Mouse (Mus musculus): Measurements from ENCODE around the gene Hopx. TPM values are rescaled to one million over a fixed set of nuclear protein-coding genes. Genes with fewer than 3 reads are reported as not detected.
A peak's percentile ranks its signal among the peaks of the same experiment; 100 is the strongest.

Gene Hopx
- polyA plus RNA-seq, 1 experiment from 2014 or later, result 12.6 TPM

DNA sequence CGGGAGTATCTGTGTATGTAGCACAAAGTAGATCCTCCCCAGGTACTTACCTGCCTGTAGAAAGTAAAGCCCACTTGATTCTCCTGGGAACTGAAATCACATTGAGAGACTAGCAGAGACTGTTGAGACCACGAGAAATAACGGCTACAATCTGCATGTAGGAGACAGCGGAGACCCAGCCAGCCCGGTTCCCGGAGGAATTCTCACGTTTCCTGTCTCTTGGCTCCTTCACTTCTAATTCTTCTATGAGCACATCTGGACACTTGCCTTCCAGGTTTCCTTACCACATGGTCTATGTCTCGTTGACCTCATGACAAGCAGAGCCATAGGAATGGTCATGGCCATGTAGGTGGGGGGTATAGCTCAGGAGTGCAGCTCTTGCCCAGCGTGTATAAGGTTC lies 811 bp upstream of the Hopx start:
- peak overlapping the region; percentile 97 for H3K27ac ChIP-seq (replicated peaks)
- no peak overlapping the region for H3K4me3 ChIP-seq
- no peak for ATAC-seq (ENCODE audit: extremely low read depth, insufficient number of reproducible peaks, low FRiP score, low TSS enrichment)
- peaks cover 33% of the 10 kb centered on the region for H3K4me1 ChIP-seq
- peak overlapping the region; percentile 45 for H3K9ac ChIP-seq
- H3K4me2 ChIP-seq, result peak overlapping the region; percentile 68
- no peaks in the 10 kb centered on the region for H3K27me3 ChIP-seq (replicated peaks)
- no peaks in the 10 kb centered on the region for H3K36me3 ChIP-seq
- 65% methylated on average over 9 of the region's 9 CpGs for WGBS
- H3K9me3 ChIP-seq, result no peaks in the 10 kb centered on the region

DNA sequence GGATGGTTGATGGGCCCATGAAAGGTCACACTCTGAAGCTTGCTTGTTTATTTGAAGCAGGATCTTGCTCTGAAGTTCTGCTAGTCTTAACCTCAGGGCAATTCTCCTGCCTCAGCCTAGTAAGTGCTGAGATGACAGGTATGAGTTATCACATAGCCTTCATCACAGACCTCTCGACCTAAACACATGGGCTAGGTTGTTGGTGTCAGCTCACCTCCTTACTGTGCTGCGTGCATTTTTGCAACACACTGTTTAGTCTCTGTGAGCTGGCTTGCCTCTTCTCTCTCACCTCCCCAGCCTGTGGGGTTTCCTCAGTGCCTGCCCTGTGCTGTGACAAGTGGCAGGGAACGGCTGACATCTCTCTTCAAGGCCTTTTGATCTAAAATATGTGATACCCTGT lies 1.1 kb downstream of the Hopx start:
- H3K4me2 ChIP-seq, result peak overlapping the region; percentile 68
- H3K27ac ChIP-seq (replicated peaks), result peak overlapping the region; percentile 97
- no peaks in the 10 kb centered on the region for H3K27me3 ChIP-seq (replicated peaks)
- H3K4me1 ChIP-seq, result peaks cover 37% of the 10 kb centered on the region
- H3K4me3 ChIP-seq, result peak overlapping the region; percentile 54
- ATAC-seq (ENCODE audit: extremely low read depth, insufficient number of reproducible peaks, low FRiP score, low TSS enrichment), result no peak
- H3K9me3 ChIP-seq, result no peaks in the 10 kb centered on the region
- WGBS, result 44% methylated on average over 3 of the region's 3 CpGs
- H3K9ac ChIP-seq, result peak overlapping the region; percentile 85
- H3K36me3 ChIP-seq, result peaks cover 10% of the 10 kb centered on the region

DNA sequence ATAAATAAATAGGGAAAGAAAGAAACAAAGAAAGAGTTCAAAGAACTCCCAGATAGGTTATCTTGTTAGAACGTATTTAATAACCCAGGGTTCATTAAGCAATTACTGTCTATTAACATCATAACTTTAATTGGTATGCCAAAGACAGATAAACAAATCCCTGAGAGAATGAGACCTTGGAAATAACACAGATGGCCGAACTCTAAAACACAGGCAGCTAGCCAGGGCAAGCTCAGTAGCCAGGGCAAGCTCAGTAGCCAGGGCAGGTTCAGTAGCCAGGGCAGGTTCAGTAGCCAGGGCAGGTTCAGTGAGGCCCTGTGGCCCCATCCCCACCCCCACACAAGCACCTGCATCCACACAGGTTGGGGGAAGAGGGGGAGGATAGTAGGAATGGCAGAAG lies 2.9 kb downstream of the Hopx start:
- no peaks in the 10 kb centered on the region for H3K9me3 ChIP-seq
- H3K9ac ChIP-seq, result peak overlapping the region; percentile 77
- peaks cover 17% of the 10 kb centered on the region for H3K36me3 ChIP-seq
- peak overlapping the region; percentile 69 for H3K4me2 ChIP-seq
- peaks cover 34% of the 10 kb centered on the region for H3K4me1 ChIP-seq
- no peak for ATAC-seq (ENCODE audit: extremely low read depth, insufficient number of reproducible peaks, low FRiP score, low TSS enrichment)
- H3K27ac ChIP-seq (replicated peaks), result peak overlapping the region; percentile 58
- peak overlapping the region; percentile 43 for H3K4me3 ChIP-seq
- 50% methylated on average over 2 of the region's 2 CpGs for WGBS
- H3K27me3 ChIP-seq (replicated peaks), result no peaks in the 10 kb centered on the region

DNA sequence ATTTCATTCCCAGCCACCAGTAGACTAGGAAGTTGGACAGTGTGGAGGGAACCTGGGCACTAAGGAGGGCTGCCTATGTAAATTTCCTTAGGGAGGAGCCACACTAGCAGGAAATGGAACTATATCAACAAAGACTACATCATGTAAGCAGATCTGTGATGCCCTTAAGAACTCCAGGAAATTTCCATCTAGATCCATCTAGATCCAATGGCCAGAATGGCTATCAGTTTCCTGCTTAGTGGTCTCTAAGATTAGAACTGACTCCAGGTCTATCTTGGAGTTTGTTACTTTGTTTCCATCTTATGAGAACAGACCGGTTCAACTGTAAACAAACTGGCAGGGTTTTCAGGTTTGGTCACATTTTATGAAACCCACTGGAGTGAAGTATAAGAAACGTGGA lies 5.1 kb downstream of the Hopx start:
- no peak for ATAC-seq (ENCODE audit: extremely low read depth, insufficient number of reproducible peaks, low FRiP score, low TSS enrichment)
- WGBS, result 78% methylated on average over 2 of the region's 2 CpGs
- Histone ChIP-seq H3K4me1 (peaks cover 39% of the 10 kb centered on the region), H3K27me3 (replicated peaks) (no peaks in the 10 kb centered on the region), H3K9me3 (no peaks in the 10 kb centered on the region), H3K4me2 (no peak overlapping the region), H3K9ac (no peak overlapping the region), H3K27ac (replicated peaks) (no peak overlapping the region), H3K4me3 (no peak overlapping the region), H3K36me3 (peaks cover 17% of the 10 kb centered on the region)

DNA sequence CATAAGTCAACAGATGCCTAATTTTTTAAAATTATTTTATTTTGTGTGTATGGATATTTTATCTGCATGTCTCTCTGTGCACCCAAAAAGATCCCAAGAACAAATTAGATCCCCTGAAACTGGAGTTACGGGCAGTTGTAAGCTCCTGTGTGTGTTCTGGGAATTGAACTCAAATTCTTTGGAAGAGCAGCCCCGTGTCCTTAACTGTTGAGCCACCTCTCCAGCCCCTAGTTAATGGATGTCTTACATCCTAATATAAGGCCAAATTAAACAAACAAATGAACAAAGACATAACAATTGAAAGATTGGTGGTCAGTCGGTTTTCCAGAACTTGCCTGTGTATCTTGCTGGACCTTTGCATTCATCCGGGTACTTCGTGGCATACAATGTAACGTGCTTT lies 6.1 kb downstream of the Hopx start:
- ATAC-seq (ENCODE audit: extremely low read depth, insufficient number of reproducible peaks, low FRiP score, low TSS enrichment), result no peak
- WGBS, result 89% methylated on average over 6 of the region's 6 CpGs
- Histone ChIP-seq H3K36me3 (peaks cover 17% of the 10 kb centered on the region), H3K4me3 (no peak overlapping the region), H3K9ac (no peak overlapping the region), H3K4me2 (no peak overlapping the region), H3K9me3 (no peaks in the 10 kb centered on the region), H3K27me3 (replicated peaks) (no peaks in the 10 kb centered on the region), H3K4me1 (peaks cover 45% of the 10 kb centered on the region), H3K27ac (replicated peaks) (no peak overlapping the region; the same call in 1 of the 2 replicates)

DNA sequence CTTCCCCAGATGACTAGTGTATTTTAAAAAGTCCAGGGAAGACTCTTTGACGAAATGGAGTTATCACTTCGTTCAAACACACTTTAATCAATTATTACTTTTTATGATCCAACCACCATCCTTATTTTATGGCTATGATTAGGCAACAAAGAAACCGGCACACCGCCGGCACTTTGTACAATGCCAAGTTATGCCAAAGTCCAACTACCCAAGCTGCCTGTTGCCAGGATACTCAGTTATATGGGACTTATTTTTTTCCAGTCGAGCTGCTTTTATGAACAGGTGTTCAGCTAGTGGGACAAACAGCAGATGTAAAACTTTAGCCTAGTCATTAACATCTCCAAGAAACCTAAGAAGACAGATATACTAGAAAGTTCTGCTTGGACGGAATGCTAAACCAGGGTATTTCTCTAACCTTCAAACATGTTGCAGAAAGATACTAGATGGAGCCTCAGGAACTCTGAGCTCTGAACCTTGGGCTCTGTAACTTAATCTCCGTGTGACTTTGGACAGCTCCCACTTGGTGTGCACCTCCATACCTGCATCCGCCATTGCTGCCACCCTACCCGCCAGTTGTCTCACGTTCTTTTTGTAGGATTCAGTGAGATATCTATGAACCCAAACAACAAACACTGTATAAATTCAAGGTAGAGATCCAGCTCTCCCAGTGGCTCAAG lies 7.6 kb downstream of the Hopx start:
- Histone ChIP-seq H3K27ac (replicated peaks) (no peak overlapping the region), H3K4me3 (no peak overlapping the region), H3K9ac (no peak overlapping the region), H3K9me3 (no peaks in the 10 kb centered on the region), H3K4me2 (no peak overlapping the region), H3K36me3 (peaks cover 23% of the 10 kb centered on the region), H3K4me1 (peaks cover 57% of the 10 kb centered on the region), H3K27me3 (replicated peaks) (0 out of 2 replicates have a peak, but pooled peaks cover 6% of the 10 kb centered on the region)
- ATAC-seq (ENCODE audit: extremely low read depth, insufficient number of reproducible peaks, low FRiP score, low TSS enrichment), result no peak
- WGBS, result 78% methylated on average over 11 of the region's 11 CpGs

DNA sequence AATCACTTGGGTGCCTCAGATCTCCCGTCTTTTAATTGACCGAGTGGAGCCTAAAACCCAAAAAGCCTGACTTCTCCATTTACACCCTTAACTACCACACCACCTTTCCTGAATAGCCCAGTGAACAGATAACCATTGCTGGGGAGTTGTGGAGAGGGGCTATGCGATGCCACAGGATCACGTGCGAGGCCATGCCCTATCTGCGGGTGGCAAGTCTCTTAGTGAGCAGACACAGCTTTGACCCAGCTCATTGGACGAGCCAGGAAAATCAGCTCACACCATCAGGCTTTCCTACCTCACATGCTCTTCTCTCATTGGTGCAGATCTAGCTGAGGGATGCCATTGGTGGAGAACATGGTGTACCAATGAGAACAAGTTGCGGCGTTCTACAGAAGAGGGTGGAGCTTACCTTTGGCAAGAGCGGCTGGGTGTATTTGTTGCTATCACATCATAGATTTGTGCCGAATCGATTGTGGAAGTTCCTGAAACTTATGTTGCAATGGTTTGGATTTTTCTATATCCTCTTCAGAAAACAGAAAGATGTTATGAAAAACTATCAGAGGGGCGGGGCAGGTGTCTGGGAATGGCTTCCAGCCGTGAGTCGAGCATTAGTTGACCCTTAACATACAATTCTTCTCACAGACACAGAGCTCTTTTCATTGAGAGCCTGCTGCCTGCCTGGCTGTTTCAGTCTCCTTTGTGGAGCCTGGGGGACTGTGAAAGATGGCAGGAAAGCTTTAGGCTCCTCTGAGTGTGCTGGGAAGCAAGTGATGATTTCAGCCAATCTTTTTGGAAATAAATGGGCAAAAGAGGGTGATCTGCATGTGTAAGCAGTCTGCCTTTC lies 12.2 kb downstream of the Hopx start:
- Histone ChIP-seq H3K9ac (no peak overlapping the region), H3K9me3 (no peaks in the 10 kb centered on the region), H3K4me3 (no peak overlapping the region), H3K4me1 (peaks cover 68% of the 10 kb centered on the region), H3K4me2 (no peak overlapping the region), H3K36me3 (peaks cover 20% of the 10 kb centered on the region), H3K27ac (replicated peaks) (peak overlapping the region; percentile 33; the same call in 1 of the 2 replicates), H3K27me3 (replicated peaks) (0 out of 2 replicates have a peak, but pooled peaks cover 9% of the 10 kb centered on the region)
- ATAC-seq (ENCODE audit: extremely low read depth, insufficient number of reproducible peaks, low FRiP score, low TSS enrichment), result no peak
- 81% methylated on average over 15 of the region's 15 CpGs for WGBS

DNA sequence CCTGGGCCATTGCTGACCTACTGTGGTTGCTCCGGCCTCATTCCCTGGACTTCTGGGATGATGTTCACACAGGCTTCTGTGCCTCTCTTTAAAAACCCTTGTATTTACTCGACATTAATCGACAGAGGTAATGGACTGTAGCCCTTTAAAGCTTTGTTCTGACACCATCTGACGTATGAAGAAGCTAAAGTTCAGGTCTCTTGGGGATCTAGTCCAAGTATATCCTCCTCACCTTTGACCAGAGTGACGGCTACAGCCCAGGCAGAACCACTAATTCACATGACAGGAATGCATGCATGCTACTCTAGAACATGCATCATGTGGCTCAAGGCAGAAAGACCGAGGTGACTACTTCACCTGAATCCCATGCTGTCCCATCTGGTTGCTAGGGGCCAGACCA lies 14.2 kb downstream of the Hopx start:
- no peaks in the 10 kb centered on the region for H3K9me3 ChIP-seq
- peaks cover 80% of the 10 kb centered on the region for H3K4me1 ChIP-seq
- H3K4me2 ChIP-seq, result no peak overlapping the region
- H3K27me3 ChIP-seq (replicated peaks), result peaks cover 15% of the 10 kb centered on the region
- H3K27ac ChIP-seq (replicated peaks), result no peak overlapping the region
- H3K4me3 ChIP-seq, result no peak overlapping the region
- peaks cover 20% of the 10 kb centered on the region for H3K36me3 ChIP-seq
- no peak for ATAC-seq (ENCODE audit: extremely low read depth, insufficient number of reproducible peaks, low FRiP score, low TSS enrichment)
- 80% methylated on average over 6 of the region's 6 CpGs for WGBS
- H3K9ac ChIP-seq, result no peak overlapping the region

DNA sequence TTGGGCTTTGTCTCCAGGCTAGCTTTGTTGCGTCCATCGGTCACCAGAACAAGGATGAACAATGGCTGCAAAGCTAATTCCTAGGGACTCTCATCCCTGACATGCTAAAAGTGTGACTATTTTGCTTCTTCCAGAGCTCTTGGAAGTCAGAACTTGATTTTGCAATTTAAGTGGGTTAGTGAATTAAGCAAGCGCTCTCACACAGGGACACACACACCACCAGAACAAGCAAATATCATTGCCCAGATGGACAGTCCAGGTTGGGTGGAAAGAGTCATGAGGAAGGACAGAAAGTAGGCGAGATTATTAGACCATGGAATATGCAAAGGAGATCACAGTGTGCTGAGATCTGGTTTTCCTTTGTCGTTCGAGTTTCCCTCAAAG lies 14.9 kb downstream of the Hopx start:
- H3K27ac ChIP-seq (replicated peaks), result peak overlapping the region; percentile 62
- peaks cover 17% of the 10 kb centered on the region for H3K27me3 ChIP-seq (replicated peaks)
- H3K4me2 ChIP-seq, result peak overlapping the region; percentile 18; the same call in 1 of the 2 replicates
- no peak overlapping the region for H3K9ac ChIP-seq
- WGBS, result 61% methylated on average over 6 of the region's 6 CpGs
- no peak for ATAC-seq (ENCODE audit: extremely low read depth, insufficient number of reproducible peaks, low FRiP score, low TSS enrichment)
- H3K9me3 ChIP-seq, result no peaks in the 10 kb centered on the region
- H3K4me1 ChIP-seq, result peaks cover 79% of the 10 kb centered on the region
- peaks cover 20% of the 10 kb centered on the region for H3K36me3 ChIP-seq
- no peak overlapping the region for H3K4me3 ChIP-seq

DNA sequence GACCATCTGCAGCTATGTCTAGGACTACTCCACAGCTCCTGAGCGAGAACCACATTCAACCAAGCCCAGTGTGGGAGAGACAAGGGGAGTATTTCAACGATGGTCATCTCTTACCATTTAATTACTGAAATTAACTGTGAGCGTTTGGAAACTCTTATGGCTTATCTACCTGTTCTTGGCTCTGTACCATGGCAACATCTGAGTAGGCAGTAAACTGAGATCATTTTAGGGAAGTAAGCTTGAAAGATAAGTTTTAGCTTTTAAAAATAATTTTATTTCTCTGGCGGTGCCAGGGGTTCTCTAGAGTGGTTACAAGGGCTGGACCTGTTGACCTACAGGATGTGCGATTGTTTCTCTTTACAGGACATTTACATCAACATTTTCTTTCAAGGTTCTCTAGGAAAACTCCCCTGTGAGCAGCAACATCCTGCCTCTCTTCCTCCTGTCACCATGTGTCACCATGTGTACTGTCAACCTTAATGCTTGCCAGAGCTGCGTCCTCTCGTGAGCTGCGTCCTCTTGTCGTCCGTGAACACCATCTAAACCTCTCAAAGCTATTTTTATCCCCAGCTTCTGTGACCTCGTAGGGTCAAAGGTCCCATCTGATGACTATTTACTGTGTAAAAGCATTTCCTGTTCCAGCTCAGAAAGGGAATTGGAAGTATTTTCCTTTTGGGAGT lies 15.5 kb downstream of the Hopx start:
- no peak overlapping the region; the same call in 1 of the 2 replicates for H3K9ac ChIP-seq
- H3K9me3 ChIP-seq, result no peaks in the 10 kb centered on the region
- peak overlapping the region; percentile 62 for H3K27ac ChIP-seq (replicated peaks)
- H3K36me3 ChIP-seq, result peaks cover 20% of the 10 kb centered on the region
- H3K4me3 ChIP-seq, result no peak overlapping the region
- H3K4me2 ChIP-seq, result peak overlapping the region; percentile 18
- ATAC-seq (ENCODE audit: extremely low read depth, insufficient number of reproducible peaks, low FRiP score, low TSS enrichment), result no peak
- peaks cover 17% of the 10 kb centered on the region for H3K27me3 ChIP-seq (replicated peaks)
- H3K4me1 ChIP-seq, result peaks cover 74% of the 10 kb centered on the region
- whole genome bisulfite sequencing, result 33% methylated on average over 11 of the region's 11 CpGs

DNA sequence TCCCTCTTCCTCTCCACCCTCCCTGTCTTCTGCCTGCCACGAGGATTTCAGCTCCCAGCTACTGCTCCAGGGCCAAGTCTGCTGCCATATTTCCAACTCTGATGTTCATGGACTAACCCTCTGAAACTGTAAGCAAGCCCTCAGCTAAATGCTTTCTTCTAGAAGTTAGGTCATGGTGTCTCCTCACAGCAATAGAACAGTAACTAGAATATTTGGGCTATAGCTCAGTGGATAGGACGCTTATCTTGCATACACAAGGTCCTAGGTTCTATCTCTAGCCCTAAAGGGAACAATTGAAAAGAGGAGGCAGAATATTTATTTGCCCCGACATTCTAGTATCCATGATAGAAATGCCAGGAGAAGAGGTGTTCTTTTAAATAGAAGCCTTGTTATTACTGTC lies 16.0 kb downstream of the Hopx start:
- Histone ChIP-seq H3K4me3 (no peak overlapping the region), H3K27me3 (replicated peaks) (peaks cover 17% of the 10 kb centered on the region), H3K9me3 (no peaks in the 10 kb centered on the region), H3K4me1 (peaks cover 74% of the 10 kb centered on the region), H3K9ac (no peak overlapping the region), H3K36me3 (peaks cover 20% of the 10 kb centered on the region), H3K4me2 (no peak overlapping the region), H3K27ac (replicated peaks) (peak overlapping the region; percentile 62; the same call in 1 of the 2 replicates)
- WGBS, result 72% methylated on average over 3 of the region's 3 CpGs
- ATAC-seq (ENCODE audit: extremely low read depth, insufficient number of reproducible peaks, low FRiP score, low TSS enrichment), result no peak

Data from heart, embryonic 13.5 days (tissue).